Mouse (Mus musculus) regulatory T cell (primary cell): ENCODE results near the gene Mapre3.

Experiments
- in situ Hi-C: fragments of 300-600 bp; cut with MboI, MseI; formaldehyde crosslinking; loops from one replicate; pipeline ENCODE4 v1.15.1; 2025; ENCODE audit warnings: high pct_unique_total_duplicates

Mapre3 gene

GRCm38 (mm10) chr5:30814424-30815119, at the start of gene Mapre3:
Mapre3 (plus strand) TSS chr5:30814641.
- in situ Hi-C loops, result loop anchor here (5.0 kb wide), 1 partner anchor 53 kb away; the partner anchor contains the start of gene Tmem214

- in situ Hi-C loops, result no loop called here
These were observed 48.7 kb upstream of the Mapre3 start for GRCm38 (mm10) chr5:30765596-30766370.

- in situ Hi-C loops, result no loop called here
These were observed 46.4 kb upstream of the Mapre3 start for GRCm38 (mm10) chr5:30768082-30768481.

GRCm38 (mm10) chr5:30768598-30768997, 45.8 kb upstream of the Mapre3 start:
- in situ Hi-C loops, result no loop called here

- in situ Hi-C loops, result no loop called here
These were observed 45.4 kb upstream of the Mapre3 start for GRCm38 (mm10) chr5:30769075-30769474.

GRCm38 (mm10) chr5:30774601-30775371, 39.7 kb upstream of the Mapre3 start:
- in situ Hi-C loops, result loop anchor here (5.0 kb wide), 1 partner anchor 67 kb away; no protein-coding TSS in a partner anchor

GRCm38 (mm10) chr5:30780699-30781098, 33.7 kb upstream of the Mapre3 start:
- in situ Hi-C loops, result no loop called here

- in situ Hi-C loops, result no loop called here
These were observed 33.3 kb upstream of the Mapre3 start for GRCm38 (mm10) chr5:30781147-30781546.

GRCm38 (mm10) chr5:30787381-30787780, 27.1 kb upstream of the Mapre3 start:
- in situ Hi-C loops, result no loop called here

GRCm38 (mm10) chr5:30790047-30790446, 24.4 kb upstream of the Mapre3 start:
- in situ Hi-C loops, result no loop called here

- in situ Hi-C loops, result loop anchor here (5.0 kb wide), 2 partner anchors 84 to 206 kb away; partner anchors contain the start of gene Dpysl5
These were observed 18.3 kb upstream of the Mapre3 start for GRCm38 (mm10) chr5:30796125-30796524.

- in situ Hi-C loops, result loop anchor here (5.0 kb wide), 2 partner anchors 85 to 205 kb away; partner anchors contain the start of gene Dpysl5
These were observed 17.0 kb upstream of the Mapre3 start for GRCm38 (mm10) chr5:30797482-30797881.

- in situ Hi-C loops, result loop anchor here (5.0 kb wide), 2 partner anchors 86 to 204 kb away; partner anchors contain the start of gene Dpysl5
These were observed 16.5 kb upstream of the Mapre3 start for GRCm38 (mm10) chr5:30797982-30798381.

- in situ Hi-C loops, result loop anchor here (5.0 kb wide), 2 partner anchors 87 to 203 kb away; partner anchors contain the start of gene Dpysl5
These were observed 15.5 kb upstream of the Mapre3 start for GRCm38 (mm10) chr5:30798965-30799364.

- in situ Hi-C loops, result no loop called here
These were observed 11.5 kb upstream of the Mapre3 start for GRCm38 (mm10) chr5:30802724-30803467.

- in situ Hi-C loops, result no loop called here
These were observed 8.3 kb upstream of the Mapre3 start for GRCm38 (mm10) chr5:30806106-30806505.

GRCm38 (mm10) chr5:30815120-30815465, 652 bp downstream of the Mapre3 start:
- in situ Hi-C loops, result no loop called here

- in situ Hi-C loops, result no loop called here
These were observed 1.9 kb downstream of the Mapre3 start for GRCm38 (mm10) chr5:30816261-30816791.

GRCm38 (mm10) chr5:30818758-30819309, 4.4 kb downstream of the Mapre3 start:
- in situ Hi-C loops, result no loop called here

- in situ Hi-C loops, result no loop called here
These were observed 8.2 kb downstream of the Mapre3 start for GRCm38 (mm10) chr5:30822689-30823088.
